Mouse (Mus musculus): ENCODE results near the gene Rplp0. TPM values are rescaled to one million over a fixed set of nuclear protein-coding genes. Genes with fewer than 3 reads are reported as not detected.
"Not testable (repeated sequence)": the region's sequence is repeated elsewhere in the genome, so short reads cannot be mapped to it uniquely, and the experiment has no call there.

Gene Rplp0
- total RNA-seq (2021), result 100 to 1,000 TPM; 788 to 793 TPM

DNA sequence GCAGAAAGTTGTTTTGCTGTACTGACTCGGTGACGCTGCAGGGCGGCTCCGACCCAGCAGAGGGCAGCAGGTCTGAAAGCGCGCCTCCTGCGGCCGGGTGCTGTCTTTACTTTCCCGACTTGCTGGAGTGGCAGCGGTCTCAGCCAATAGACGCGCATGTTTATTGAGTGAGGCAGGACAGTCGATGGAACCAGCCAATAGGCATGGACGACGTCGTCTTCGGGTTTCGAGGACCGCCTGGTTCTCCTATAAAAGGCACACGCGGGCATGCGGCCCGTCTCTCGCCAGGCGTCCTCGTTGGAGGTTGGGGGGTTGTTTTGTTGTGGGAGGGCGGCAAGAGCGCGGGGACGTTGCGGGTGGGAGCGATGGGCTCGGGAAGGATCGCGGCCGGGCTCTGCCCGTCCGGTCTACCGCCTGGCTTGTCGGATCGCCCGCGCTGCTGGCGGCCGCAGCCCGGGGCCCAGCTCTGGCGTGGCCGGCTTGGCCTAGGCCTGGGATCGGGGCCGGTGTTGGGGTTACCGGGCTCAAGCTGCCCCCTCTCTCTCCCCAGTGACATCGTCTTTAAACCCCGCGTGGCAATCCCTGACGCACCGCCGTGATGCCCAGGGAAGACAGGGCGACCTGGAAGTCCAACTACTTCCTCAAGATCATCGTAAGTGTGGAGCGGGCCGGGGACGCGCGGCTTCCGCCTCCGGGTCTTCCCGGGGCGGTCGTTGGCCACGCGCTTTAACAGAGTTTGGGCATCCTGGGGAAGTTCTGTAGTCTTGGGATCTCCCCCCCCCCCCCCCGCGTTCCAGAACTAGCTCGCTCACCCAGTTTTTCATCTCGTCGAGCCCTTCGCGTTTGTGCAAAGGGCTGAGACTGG, at the start of gene Rplp0:
TSS of gene Rplp0 (plus strand) at position 231 of the 865 bp plus-strand sequence.
- peak; percentile 100 for DNase-seq
- intact Hi-C loops (cut with DNase I), result no loop called here

DNA sequence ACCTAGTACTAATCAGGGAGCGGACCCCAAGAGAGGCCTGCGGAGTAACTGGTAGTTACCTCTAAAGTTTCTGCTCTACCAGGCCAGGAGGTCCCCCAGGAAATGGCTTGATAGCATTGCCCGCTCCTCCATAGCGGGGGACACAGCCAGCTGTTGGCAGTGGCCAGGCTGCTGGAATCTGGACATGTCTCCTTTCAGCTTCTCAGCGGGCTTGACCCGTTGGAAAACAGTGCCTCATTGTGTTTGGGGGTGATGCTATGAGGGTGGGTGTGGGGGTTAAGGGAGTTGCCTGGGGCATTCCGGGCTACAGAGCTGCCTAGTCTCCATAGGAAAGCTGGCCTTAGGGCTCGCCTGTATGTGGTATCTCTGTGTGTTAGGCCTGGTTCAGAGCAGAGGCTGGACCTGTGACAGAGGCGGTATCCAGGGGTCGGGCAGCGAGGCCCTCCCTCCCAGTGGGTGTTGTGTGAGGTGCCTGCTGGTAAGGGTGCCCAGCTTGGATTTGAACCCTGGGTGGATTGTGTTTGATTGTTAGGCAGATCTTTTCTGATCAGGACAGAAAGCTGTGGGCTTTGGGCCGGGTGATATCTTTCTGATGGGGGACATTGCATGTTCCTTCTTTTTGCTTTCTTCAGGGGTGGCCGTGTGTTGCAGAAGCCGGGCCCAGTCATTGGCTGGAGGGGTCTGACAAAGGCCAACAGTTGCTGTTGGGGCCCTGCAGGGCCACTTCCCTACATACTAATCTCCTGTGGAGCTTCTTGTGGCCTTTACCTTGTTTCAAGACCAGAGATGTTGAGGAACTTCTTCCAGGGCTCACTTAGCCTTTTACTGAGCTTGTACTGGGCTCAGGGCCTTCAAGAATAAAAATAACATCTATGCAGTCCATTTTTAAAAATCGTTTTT, 49.2 kb upstream of the Rplp0 start:
- intact Hi-C loops (cut with DNase I), result no loop called here
- DNase-seq, result peak in 1 of 2 experiments; percentile 58

DNA sequence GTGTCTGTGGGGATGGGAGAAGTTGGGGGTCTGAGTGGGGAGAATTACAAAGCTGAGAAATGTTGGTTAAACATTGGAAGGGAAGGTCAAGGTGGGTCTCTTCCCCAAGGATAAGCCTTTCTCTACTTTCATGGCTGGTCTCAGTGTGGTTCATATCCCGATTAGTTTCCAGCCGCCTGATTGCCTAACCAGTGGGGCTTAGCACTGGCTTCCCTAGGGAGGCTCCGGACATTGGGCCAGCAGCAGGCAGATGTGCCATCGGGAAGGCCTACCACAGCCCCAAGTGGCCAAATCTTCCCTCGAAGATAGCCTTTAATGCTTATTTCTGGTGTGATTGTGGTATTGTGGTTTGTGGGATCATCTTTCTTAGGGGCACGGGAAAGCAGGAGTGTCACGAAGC, 46.9 kb upstream of the Rplp0 start:
- intact Hi-C loops (cut with DNase I), result no loop called here

DNA sequence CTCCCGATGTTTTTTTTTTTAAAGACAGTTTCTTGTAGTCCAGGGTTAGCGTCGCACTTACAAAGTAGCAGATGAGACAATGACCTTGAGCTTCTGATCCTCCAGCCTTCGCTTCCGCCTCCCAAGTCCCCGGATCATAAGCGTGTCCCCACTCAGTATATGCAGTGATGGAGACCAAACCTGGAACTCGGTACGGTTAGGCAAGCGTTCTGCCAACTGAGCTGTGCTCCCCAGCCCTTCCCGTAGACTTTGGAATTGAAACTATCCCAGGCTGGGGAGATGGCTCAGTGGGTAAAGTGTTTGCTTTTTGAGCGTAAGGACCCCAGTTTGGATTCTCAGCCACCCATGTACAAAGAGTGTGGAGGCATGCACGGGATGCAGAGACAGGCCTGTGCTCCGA, 46.0 kb upstream of the Rplp0 start:
- intact Hi-C loops (cut with DNase I), result no loop called here

More for the DNA sequence above, 46.9 kb upstream of the Rplp0 start:
- no peak for DNase-seq

DNA sequence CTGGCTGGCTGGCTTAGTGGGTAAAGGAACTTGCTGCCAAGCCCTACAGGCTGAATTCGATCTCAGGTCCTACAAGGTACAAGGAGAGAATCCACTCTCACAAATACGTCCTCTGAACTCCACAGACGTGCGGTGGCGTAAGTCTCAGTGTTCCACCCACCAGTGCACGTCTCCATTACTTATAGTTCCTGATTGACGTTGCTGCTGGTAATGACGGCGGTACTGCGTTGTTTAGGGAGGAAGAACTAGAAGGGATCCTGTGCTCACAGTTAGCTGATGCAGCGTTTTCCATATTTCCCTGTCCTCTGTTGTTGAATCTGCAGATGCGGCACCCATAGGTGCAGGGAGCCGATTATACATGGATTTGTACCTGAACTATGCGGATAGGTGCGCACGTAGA, 45.5 kb upstream of the Rplp0 start:
- DNase-seq, result no peak
- intact Hi-C loops (cut with DNase I), result no loop called here

More for the DNA sequence above, 46.0 kb upstream of the Rplp0 start:
- no peak for DNase-seq

DNA sequence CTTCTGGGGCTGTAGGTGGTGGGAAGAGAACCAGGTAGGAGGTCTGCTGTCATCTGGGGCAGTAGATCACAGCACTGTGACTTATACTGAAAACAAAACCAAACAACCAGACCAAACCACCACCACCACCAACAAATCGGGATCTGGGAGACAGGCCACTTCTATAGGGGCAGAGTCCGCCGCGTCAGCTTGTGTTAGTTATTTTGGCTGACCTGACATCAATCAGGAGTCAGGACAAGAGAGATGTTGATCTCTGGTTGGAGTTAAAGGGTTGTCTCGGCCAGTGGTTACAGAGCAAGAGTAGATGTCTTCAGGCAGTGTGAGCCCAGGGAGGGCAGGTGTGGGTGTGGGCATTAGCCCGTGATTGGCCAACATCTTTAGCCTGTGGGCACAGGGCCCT, 44.9 kb upstream of the Rplp0 start:
- intact Hi-C loops (cut with DNase I), result no loop called here
- no peak for DNase-seq

DNA sequence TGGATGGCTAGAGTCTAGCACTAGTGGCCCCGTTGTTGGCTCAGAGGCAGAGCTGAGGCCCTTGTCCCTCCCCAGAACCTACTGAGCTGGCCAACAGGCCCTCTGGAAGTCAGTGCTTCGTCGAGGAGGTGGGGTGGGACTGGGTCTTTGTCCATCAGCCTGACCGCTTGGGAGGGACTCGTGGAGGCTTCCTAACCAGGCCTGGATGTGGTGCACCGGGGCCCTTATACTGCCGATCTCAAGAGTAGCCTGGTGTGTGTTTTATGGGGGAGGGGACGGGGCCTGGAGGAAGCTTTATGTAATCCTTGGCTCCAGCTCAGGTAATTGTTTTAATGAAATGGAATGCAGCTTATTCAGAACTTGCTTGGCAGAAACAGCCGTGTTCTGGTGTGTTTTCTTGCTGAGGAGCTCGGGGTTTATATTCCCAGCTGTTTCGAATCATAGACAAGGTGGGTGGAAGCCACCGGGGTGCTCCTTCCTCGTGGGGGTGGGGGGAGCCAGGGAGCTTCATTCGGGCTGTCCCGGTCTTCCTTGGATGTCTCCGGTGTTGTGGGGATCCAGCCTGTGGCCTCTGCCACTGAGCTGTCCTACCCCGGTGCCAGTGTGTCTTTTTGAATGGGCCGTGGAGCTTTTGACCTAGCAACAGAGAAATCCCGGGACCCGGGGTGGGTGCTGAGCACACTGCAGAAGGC, 44.2 kb upstream of the Rplp0 start:
- DNase-seq, result peak; percentile 85 to 88
- intact Hi-C loops (cut with DNase I), result no loop called here

DNA sequence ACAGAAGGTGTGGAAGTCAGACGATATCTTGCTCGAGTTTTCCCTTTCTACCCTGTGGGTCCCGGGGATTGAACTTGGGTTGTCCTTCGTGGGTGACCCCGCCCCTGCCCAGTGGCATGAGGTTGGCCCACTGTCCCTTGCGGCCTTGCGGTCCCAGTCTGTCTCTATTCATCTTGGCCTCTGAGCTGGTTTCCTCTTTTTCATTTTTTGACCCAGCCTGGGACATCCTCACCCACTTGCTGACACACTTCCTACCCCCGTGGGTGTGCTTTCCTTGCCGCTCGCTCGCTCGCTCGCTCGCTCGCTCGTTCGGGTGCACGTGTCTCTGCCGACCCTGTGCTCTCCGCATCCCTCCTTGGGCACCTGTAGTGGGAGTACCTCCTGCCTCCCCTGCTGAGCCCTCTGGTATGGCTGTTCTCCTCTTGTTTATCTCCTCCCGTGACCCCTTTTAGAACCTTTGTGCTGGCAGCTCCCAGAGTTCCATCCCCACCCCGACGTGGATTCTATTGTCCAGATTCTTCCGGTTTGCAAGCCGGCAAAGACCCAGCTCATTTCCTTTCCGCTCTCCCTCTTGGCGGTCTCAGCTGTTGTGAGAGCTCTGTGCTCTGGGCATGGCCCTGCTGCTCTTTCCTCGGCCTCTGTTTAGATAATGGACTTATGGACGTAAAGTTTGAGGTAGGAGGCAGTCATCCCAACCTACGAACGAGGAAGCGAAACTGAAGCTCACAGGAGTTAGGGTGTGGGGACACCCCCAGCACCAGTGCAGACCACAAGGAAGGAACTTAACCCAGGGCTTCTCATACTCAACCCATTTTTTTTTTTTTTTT, 43.0 kb upstream of the Rplp0 start:
- intact Hi-C loops (cut with DNase I), result no loop called here
- DNase-seq, result peak; percentile 65 to 73

DNA sequence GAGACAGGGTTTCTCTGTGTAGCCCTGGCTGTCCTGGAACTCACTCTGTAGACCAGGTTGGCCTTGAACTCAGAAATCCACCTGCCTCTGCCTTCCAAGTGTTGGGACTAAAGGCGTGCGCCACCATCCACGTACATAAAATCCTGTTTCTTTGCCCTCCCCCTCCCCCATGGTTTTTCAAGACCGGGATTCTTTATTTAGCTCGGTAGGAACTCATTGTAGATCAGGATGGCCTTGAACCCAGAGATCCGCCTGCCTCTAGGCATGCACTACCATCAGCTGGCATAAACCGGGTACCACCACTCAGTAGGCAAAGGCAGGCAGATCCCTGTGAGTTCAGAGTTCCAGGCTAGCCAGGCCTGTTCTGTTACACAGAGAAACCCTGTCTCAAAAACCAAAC, 42.4 kb upstream of the Rplp0 start:
- no peak for DNase-seq
- intact Hi-C loops (cut with DNase I), result no loop called here

DNA sequence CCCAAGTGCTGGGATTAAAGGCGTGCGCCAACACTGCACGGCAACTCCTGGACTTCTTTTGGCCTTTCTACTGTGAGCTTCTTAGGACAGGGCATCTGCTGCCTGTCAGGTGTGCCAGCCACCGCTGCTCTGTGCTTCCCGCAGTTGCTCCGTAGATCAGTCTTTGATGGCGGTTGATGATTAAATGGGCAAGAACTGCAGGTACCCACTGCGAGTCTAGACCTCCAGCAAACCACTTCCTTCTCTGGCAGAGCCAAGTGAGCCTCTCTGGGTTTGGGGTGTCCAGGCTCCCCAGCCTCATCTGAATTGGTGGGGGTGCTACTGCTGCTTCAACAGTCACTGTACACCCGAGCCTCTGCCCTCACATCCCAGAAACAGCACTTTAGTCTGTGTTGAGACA, 41.8 kb upstream of the Rplp0 start:
- intact Hi-C loops (cut with DNase I), result no loop called here
- DNase-seq, result no peak

DNA sequence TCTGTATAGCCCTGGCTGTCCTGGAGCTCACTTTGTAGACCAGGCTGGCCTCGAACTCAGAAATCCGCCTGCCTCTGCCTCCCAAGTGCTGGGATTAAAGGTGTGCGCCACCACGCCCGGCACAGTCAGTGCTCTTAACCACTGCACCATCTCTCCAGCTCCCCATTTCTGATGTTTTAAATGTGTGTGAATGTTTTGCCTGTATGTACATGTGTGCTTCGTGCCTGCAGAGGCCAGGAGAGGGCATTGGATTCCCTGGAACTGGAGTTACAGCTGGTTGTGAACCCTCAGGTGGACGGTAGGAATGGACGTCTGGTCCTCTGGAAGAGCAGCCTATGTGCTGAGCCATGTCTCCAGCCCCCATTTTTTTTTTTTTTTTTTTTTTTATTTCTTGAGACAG, 41.1 kb upstream of the Rplp0 start:
- DNase-seq; intact Hi-C loops (cut with DNase I): not testable (repeated sequence)

DNA sequence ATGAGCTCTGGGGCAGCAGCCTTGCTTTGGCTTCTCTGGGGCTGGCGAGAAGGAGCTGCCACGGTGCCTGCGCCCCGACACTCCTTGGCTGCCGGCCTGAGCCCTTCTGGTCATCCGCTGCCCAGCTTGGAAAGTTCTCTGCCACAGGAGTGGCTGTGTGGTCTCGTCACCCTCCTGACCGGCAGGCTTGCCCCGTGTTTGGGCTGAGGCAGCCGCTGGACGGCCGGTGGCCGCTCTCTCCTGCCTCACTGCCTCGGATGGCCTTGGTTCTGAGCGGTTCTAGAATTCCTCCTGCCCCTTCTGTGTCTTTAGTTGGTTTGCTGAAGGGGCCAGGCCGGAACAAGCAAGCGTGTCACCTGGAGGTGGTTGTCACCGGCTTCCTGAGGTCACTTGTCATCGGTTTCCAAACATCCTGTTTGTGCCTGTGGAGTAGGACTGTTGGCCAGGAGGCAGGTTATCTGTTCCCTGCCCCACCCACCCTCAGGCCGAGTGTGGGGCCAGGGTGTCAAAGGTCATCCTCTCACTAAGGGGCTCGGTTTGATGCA, 38.9 kb upstream of the Rplp0 start:
- intact Hi-C loops (cut with DNase I), result no loop called here
- DNase-seq, result no peak

DNA sequence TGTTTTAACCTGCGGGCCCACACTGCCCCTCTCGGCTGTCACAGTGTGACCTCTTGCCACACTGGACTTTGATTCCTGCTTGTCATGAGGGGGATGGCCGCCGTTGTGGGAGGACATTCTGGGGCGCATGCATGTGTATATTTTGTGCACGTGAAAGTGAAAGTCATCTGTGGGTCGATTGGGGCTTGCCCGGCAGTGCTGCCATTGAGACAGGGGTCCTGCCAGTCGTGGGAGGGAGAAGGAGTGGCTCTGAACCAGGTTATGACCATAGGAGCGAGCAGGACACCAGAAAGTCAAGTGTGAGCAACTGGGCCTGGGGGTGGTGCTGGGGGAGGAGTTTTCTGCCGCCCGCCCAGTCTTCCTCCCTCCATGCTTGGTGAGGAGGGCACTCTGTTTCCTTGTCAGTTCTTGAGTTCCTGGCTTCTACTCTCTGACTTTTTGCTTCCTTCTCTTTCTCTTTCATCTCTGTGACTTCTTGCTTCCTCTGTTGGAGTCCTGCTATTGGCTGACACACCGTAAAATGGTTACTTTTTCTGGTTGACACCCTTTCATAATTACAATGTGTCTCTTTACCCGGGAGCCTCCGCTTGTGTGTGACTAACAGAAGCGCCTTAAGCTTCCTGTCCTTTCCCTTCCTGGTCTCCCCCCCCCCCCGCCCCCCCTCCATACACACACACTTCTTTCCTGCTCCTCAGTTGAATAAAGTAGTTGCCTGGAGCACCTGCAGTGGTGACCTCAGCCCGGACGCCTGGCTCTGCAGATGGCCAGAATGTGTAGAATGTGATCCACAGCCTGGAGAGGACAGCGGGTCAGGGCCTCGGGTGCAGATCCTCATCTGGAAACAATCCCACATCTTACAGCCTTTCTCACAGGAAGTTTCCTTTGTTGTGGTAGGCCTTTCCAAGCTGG, 37.5 kb upstream of the Rplp0 start:
- intact Hi-C loops (cut with DNase I), result no loop called here
- DNase-seq, result peak; percentile 60 to 64

DNA sequence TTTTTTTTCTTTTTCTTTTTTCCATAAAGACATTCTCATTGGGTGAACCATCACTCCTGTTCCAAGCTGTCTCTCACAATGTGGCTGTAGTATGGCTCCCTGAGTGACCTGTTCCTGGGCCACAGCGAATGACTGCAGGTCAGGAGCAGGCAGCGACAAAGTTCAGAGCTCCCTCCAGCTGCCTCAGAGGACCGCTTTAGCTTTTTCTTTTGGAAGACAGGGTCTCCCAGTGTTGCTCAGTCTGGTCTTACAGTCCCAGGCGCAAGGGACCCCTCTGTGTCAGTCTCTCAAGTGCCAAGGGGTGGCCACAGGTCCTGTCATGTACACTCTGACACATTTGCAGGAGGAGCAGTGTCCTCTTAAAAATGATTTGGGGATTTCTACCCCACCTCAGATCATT, 36.7 kb upstream of the Rplp0 start:
- DNase-seq, result peak in 1 of 2 experiments; percentile 4
- intact Hi-C loops (cut with DNase I), result no loop called here

DNA sequence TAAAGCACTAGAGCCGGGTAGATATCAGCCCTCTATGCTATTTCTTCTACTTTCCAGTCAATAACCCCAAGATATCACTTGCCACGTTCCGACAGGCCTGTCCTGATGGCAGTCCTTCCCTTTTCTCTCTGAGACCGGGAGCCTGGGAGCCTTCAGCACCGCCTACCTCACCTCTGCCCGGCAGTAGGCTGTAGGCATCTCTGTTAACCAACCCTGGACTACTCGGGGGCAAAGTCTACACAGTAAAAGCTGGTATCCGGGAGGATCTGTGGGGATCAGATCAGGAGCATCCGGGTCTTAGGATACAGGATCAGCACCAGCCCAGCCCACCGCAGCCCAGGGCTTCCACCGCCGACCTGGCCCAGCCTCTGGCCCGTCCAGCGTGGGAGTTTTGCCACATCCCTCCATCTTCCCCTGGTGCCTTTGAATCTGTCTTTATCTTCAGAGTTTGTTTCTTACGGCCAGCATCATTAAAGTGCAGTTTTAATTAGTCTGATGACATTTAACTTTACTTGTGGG, 36.2 kb upstream of the Rplp0 start:
- DNase-seq, result no peak
- intact Hi-C loops (cut with DNase I), result no loop called here

DNA sequence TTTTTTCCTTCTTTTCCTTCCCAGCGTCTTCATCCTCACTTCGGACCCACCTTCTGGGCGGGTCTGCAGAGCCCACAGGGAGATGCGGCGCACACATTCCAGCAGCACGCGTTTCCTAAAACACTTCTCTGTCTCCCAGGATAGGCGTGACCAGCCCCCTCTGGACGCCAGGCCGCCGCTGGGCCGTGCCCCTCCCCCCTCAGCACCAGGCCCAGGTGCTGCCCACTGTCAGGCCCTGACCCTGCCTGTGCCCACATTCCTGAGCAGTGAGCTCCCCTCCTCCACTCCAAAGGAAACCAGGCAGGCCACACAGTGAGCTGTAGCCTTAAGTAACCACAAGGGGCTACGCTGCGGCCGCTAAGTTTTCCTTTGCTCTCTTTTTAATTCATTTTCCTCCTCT, 35.3 kb upstream of the Rplp0 start:
- intact Hi-C loops (cut with DNase I), result no loop called here

DNA sequence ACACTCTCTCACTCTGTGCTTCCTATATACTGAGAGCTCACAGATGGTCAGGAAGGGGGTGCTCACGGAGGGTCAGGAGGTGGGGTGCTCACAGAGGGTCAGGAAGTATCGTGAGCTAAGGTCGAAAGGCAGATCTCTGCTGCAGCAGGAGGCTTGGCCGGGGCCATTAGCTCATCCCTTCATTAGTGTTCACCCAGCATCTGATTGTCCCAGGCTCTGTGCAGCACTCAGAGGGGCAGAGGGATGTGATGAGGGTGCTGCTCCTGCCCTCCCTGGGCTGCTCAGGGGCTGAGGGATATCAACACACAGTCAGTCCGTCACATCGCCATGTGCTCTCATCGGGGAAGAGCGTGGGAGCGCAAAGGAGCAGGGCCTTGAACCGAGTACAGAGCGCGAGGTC, 34.8 kb upstream of the Rplp0 start:
- intact Hi-C loops (cut with DNase I), result no loop called here
- DNase-seq, result no peak

More for the DNA sequence above, 35.3 kb upstream of the Rplp0 start:
- DNase-seq, result peak; percentile 60 to 62

DNA sequence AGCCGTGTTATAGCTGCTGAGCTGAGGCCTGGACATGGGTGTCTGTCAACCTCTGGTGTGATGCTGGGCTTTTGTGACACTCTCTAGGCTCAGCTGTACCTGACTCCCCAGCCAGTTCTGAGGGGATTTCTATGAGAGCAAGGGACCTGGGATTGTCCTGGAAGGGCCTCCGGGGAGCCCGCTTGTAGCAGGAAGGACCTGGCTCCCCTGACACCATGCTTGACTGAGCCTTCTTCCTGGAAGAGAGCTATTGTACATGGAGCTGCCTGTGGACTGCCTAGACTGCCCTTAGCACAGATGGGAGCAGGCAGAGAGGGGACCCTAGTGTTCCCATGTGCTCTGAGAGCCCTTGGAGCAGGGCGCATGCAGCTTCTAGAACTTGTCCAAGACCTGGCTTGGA, 33.9 kb upstream of the Rplp0 start:
- intact Hi-C loops (cut with DNase I), result no loop called here
- DNase-seq, result no peak

DNA sequence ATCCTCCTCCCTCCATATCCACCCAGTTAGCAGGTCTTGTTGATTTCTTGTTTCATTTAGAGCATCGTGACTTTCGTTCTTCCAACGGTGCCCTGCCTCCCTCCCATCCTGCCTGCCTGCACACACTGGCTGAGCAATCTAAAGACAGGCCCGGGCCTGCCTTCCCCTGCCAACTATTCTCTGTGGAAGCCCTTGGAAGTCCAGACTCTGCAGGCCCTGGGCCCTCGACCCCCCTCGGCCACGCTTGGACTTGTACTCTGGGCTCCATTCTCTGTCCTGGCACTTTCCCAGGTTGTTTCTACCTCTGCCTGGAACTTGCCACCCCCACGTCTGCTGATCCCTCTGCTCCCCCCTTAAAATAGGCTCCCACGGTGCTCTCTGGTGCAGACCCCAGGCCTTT, 33.3 kb upstream of the Rplp0 start:
- DNase-seq, result no peak

More for the DNA sequence above, 33.3 kb upstream of the Rplp0 start:
- intact Hi-C loops (cut with DNase I), result no loop called here
